Mouse (Mus musculus): ENCODE measurements around the gene Casd1.

DNA sequence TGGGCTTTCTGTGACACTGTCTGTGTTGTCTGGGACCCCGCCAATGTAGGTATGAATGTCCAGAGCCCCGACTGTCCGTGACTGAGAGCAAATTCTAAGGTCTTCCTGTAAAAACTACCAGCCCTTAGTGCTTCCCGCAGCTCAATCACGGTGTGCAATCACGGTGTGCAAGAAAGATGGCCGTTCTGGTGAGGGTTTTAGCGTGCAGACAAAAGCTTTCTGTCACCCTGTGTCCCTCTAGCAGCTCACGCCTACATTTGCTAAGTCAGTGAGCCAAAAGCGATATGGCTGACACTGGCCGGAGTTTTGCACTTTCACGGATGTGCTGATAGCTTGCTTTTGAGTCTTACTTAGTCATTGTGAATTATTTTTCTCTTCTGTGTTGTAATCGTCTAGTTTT is 58.2 kb downstream of the Casd1 start:
- TF ChIP-seq NRF1 (IDR thresholded peaks at IDR 0.05; ENCODE audit: low read depth, low read length): no peak
- TF ChIP-seq POLR2A (IDR thresholded peaks at IDR 0.05; ENCODE audit: low read depth, low read length): no peak
- TF ChIP-seq ZNF384 (IDR thresholded peaks at IDR 0.05; ENCODE audit: low read depth, low read length): no peak
- TF ChIP-seq CTCF (conservative IDR thresholded peaks at IDR 0.05 in 1 of 2, IDR thresholded peaks at IDR 0.05 in 1 of 2; ENCODE audit: low read depth in 2 of 2, low read length in 2 of 2): no peak
- no peak for TF ChIP-seq USF1 (IDR thresholded peaks at IDR 0.05; ENCODE audit: low read depth, low read length)
- TF ChIP-seq TCF12 (IDR thresholded peaks at IDR 0.05; ENCODE audit: low read depth, low read length): no peak
- TF ChIP-seq ZC3H11A (IDR thresholded peaks at IDR 0.05; ENCODE audit: low read depth, low read length): no peak
- no peak for TF ChIP-seq RCOR1 (conservative IDR thresholded peaks at IDR 0.05; ENCODE audit: low read depth, low read length)
- TF ChIP-seq CHD2 (IDR thresholded peaks at IDR 0.05; ENCODE audit: low read length): no peak
- no peak for TF ChIP-seq MYC (IDR thresholded peaks at IDR 0.05; ENCODE audit: low read depth, low read length)
- no peak for TF ChIP-seq EP300 (IDR thresholded peaks at IDR 0.05; ENCODE audit: low read length)
- TF ChIP-seq GABPA (IDR thresholded peaks at IDR 0.05; ENCODE audit: insufficient replicate concordance, low read depth, low read length): no peak
